Mouse (Mus musculus) liver, adult 2 months (tissue): Measurements from ENCODE around the gene Rasl10a.

Source experiments
- CTCF ChIP-seq: fragments of 200-500 bp; IDR thresholded peaks from 2 replicates; pipeline ENCODE4 v1.5.1; 2011; ENCODE audit warnings: low read depth, low read length, control low read depth
- POLR2A ChIP-seq: fragments of 200-500 bp; IDR thresholded peaks from 2 replicates; pipeline ENCODE4 v1.6.1; 2011; ENCODE audit warnings: low read length, control low read depth; ENCODE audit not compliant: insufficient read depth; ENCODE audit errors: extremely low read depth

DNA sequence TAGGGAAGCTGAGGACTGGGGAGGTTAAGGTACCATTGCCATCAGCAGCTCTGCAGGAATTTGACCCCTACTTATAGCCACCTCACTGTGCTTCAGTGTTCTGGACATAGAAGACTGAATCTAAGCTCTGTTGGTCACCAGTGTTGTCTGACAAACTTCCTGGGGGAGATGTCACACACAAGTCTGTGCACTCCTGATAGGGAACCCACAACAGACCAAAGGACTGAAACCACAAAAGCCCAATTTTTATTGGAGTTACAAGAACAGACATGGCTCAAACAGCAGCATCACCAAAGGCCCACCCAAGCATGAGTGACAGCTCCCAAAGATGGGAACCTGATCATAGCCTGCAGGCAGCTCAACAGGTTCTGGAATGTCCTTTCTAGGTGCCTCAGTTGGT is 9.1 kb downstream of the Rasl10a start:
- TF ChIP-seq CTCF (no peak), POLR2A (no peak)
